Comparison of ENCODE assay signal across 8 mouse cellular contexts in the genomic region with DNA sequence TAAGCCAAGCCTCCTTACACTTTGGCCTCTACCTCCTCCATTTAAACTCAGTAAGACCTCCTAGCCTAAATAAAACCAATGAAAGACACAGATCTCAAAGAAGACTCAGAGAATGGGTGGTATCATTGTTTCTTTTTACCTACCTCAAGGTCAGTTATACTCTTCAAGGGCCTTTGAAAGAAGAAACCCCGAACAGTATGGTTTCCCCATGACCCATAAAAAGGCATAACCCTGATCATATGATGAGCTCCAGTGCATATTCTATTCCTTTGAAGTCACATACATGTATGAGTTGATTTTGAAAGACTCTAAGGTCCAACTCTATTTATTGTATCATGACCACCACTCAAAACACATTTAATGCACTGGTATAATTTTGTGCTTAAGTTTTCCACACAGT. TPM values are rescaled to one million over a fixed set of nuclear protein-coding genes. Genes with fewer than 3 reads are reported as not detected.
DNase-seq lines count a peak whose midpoint lies in the region; ATAC-seq and TF ChIP-seq lines count a peak whose summit lies in the region.

A gene (plus strand): TSS at position 301 of the 400 bp plus-strand sequence.

- no peaks in the 10 kb centered on the region for H3K9me3 ChIP-seq in embryonic facial prominence, embryonic 11.5 days (replicated peaks; ENCODE audit: control insufficient read depth, low read length)
- no peaks in the 10 kb centered on the region for H3K9me3 ChIP-seq in heart, embryonic 15.5 days (replicated peaks)
- H3K9me3 ChIP-seq in limb, embryonic 12.5 days: no peaks in the 10 kb centered on the region
- H3K9me3 ChIP-seq in stomach, embryonic 14.5 days (ENCODE audit: control insufficient read depth, low read depth, low read length): no peaks in the 10 kb centered on the region

- H3K4me1 ChIP-seq in liver, adult 2 months (ENCODE audit: control insufficient read depth, insufficient read depth, low read length): peaks cover 9% of the 10 kb centered on the region
- no peaks in the 10 kb centered on the region for H3K4me1 ChIP-seq in embryonic facial prominence, embryonic 11.5 days (ENCODE audit: control insufficient read depth, insufficient read depth, low read length)
- H3K4me1 ChIP-seq in heart, embryonic 15.5 days (replicated peaks): peaks cover 13% of the 10 kb centered on the region
- peaks cover 10% of the 10 kb centered on the region for H3K4me1 ChIP-seq in limb, embryonic 12.5 days (replicated peaks)
- 0 out of 2 replicates have a peak, but pooled peaks cover 6% of the 10 kb centered on the region for H3K4me1 ChIP-seq in stomach, embryonic 14.5 days (ENCODE audit: control insufficient read depth, insufficient read depth, low read length)

- peaks cover 17% of the 10 kb centered on the region; the same call in 1 of the 2 replicates for H3K79me2 ChIP-seq in liver, adult 2 months (ENCODE audit: control insufficient read depth, insufficient read depth, low read length)

- TF ChIP-seq CTCF in liver, adult 2 months (IDR thresholded peaks at IDR 0.05; ENCODE audit: low read depth, low read length): no peak

- no peaks in the 10 kb centered on the region for H3K36me3 ChIP-seq in liver, adult 2 months (ENCODE audit: control insufficient read depth, insufficient read depth, low read length)
- no peaks in the 10 kb centered on the region for H3K36me3 ChIP-seq in embryonic facial prominence, embryonic 11.5 days (replicated peaks; ENCODE audit: control insufficient read depth, insufficient read depth, low read depth, low read length)
- H3K36me3 ChIP-seq in heart, embryonic 15.5 days: no peaks in the 10 kb centered on the region
- no peaks in the 10 kb centered on the region for H3K36me3 ChIP-seq in limb, embryonic 12.5 days
- H3K36me3 ChIP-seq in stomach, embryonic 14.5 days (ENCODE audit: control insufficient read depth, insufficient read depth, low read length): no peaks in the 10 kb centered on the region

- 100% methylated on average over 1 of the region's 1 CpGs for WGBS in liver, adult 2 months
- WGBS in embryonic facial prominence, embryonic 11.5 days: 95% methylated on average over 1 of the region's 1 CpGs
- 98% methylated on average over 1 of the region's 1 CpGs for WGBS in heart, embryonic 15.5 days
- 94% methylated on average over 1 of the region's 1 CpGs for WGBS in limb, embryonic 12.5 days
- 93% methylated on average over 1 of the region's 1 CpGs for WGBS in stomach, embryonic 14.5 days

- no peak for ATAC-seq in embryonic facial prominence, embryonic 11.5 days (replicated peaks; ENCODE audit: insufficient number of reproducible peaks, low FRiP score, low TSS enrichment, low read depth)
- no peak for ATAC-seq in heart, embryonic 15.5 days (replicated peaks; ENCODE audit: insufficient number of reproducible peaks, insufficient read depth, low FRiP score, low read depth)
- no peak for ATAC-seq in limb, embryonic 12.5 days (ENCODE audit: insufficient number of reproducible peaks, insufficient read depth, low FRiP score, low TSS enrichment, low read depth)
- ATAC-seq in stomach, embryonic 14.5 days (ENCODE audit: insufficient number of reproducible peaks, insufficient read depth, low FRiP score, low read depth): no peak

- no peaks in the 10 kb centered on the region for H3K27me3 ChIP-seq in liver, adult 2 months (ENCODE audit: control insufficient read depth, insufficient read depth, low read length)
- H3K27me3 ChIP-seq in embryonic facial prominence, embryonic 11.5 days (ENCODE audit: control insufficient read depth, insufficient read depth, low read length): no peaks in the 10 kb centered on the region
- no peaks in the 10 kb centered on the region for H3K27me3 ChIP-seq in heart, embryonic 15.5 days
- peaks cover 10% of the 10 kb centered on the region for H3K27me3 ChIP-seq in limb, embryonic 12.5 days
- no peaks in the 10 kb centered on the region for H3K27me3 ChIP-seq in stomach, embryonic 14.5 days (ENCODE audit: control insufficient read depth, insufficient read depth, low read length)

- no peak for DNase-seq in liver, adult 2 months (ENCODE audit: extremely low read depth, low read depth, low spot score)
- no peak for DNase-seq in liver
- DNase-seq in embryonic facial prominence, embryonic 11.5 days (ENCODE audit: low spot score): no peak
- no peak for DNase-seq in right cerebral cortex, adult 18-20 months
- no peak for DNase-seq in kidney, postnatal 36 days

- H3K27ac ChIP-seq in liver, adult 2 months (replicated peaks; ENCODE audit: insufficient read depth, low read depth, low read length): peak within 1 kb of the TSS; percentile 94
- no peak within 1 kb of the TSS for H3K27ac ChIP-seq in embryonic facial prominence, embryonic 11.5 days (replicated peaks; ENCODE audit: low read depth, low read length)
- peak within 1 kb of the TSS; percentile 81 for H3K27ac ChIP-seq in heart, embryonic 15.5 days
- peak within 1 kb of the TSS; percentile 80 for H3K27ac ChIP-seq in limb, embryonic 12.5 days
- peak within 1 kb of the TSS; percentile 44 for H3K27ac ChIP-seq in stomach, embryonic 14.5 days (ENCODE audit: low read length)

- peak within 1 kb of the TSS; percentile 93 for H3K4me3 ChIP-seq in liver, adult 2 months (ENCODE audit: insufficient read depth, low read depth, low read length)
- peak within 1 kb of the TSS; percentile 72 for H3K4me3 ChIP-seq in embryonic facial prominence, embryonic 11.5 days (ENCODE audit: low read depth, low read length)
- peak within 1 kb of the TSS; percentile 81 for H3K4me3 ChIP-seq in heart, embryonic 15.5 days
- peak within 1 kb of the TSS; percentile 80 for H3K4me3 ChIP-seq in limb, embryonic 12.5 days (replicated peaks)
- H3K4me3 ChIP-seq in stomach, embryonic 14.5 days (ENCODE audit: low read depth, low read length): peak within 1 kb of the TSS; percentile 67

- no peak for TF ChIP-seq POLR2A in liver, adult 2 months (IDR thresholded peaks at IDR 0.05; ENCODE audit: extremely low read depth, insufficient read depth, low read length)

- H3K4me2 ChIP-seq in embryonic facial prominence, embryonic 11.5 days (ENCODE audit: low read depth, low read length): peak within 1 kb of the TSS; percentile 82
- peak within 1 kb of the TSS; percentile 85 for H3K4me2 ChIP-seq in heart, embryonic 15.5 days
- H3K4me2 ChIP-seq in limb, embryonic 12.5 days: peak within 1 kb of the TSS; percentile 72
- peak within 1 kb of the TSS; percentile 62 for H3K4me2 ChIP-seq in stomach, embryonic 14.5 days (replicated peaks; ENCODE audit: low read depth, low read length)

- peak within 1 kb of the TSS; percentile 94 for H3K9ac ChIP-seq in liver, adult 2 months (ENCODE audit: low read depth, low read length)
- H3K9ac ChIP-seq in embryonic facial prominence, embryonic 11.5 days (replicated peaks; ENCODE audit: low read length): peak within 1 kb of the TSS; percentile 67
- H3K9ac ChIP-seq in heart, embryonic 15.5 days: peak within 1 kb of the TSS; percentile 77
- H3K9ac ChIP-seq in limb, embryonic 12.5 days (replicated peaks): peak within 1 kb of the TSS; percentile 83
- peak within 1 kb of the TSS; percentile 65 for H3K9ac ChIP-seq in stomach, embryonic 14.5 days (replicated peaks; ENCODE audit: low read depth, low read length)

RNA-seq across cellular contexts. Expression of the gene that starts here (rescaled TPM):
- total RNA-seq in liver, adult 2 months (2014; rRNA removed): 35.8 and 48.2 TPM in 2 replicates
- polyA plus RNA-seq in liver, adult 2 months (2012; rRNA removed): 8.5 and 8.6 TPM in 2 replicates
- polyA plus RNA-seq in embryonic facial prominence, embryonic 11.5 days (2014; fragmentation: Nextera tagmentation; extraction: Ambion mirVana): 5.5 and 6.1 TPM in 2 replicates
- 4.6 and 6.2 TPM in 2 replicates for polyA plus RNA-seq in heart, embryonic 15.5 days (2015; fragmentation: Nextera tagmentation; extraction: Ambion mirVana)
- 7.4 and 9.6 TPM in 2 replicates for polyA plus RNA-seq in limb, embryonic 12.5 days (2016; fragmentation: Nextera tagmentation; extraction: Ambion mirVana)
- 11.2 and 11.3 TPM in 2 replicates for polyA plus RNA-seq in stomach, embryonic 14.5 days (2014; fragmentation: Nextera tagmentation; extraction: Ambion mirVana)
